Mouse (Mus musculus): ENCODE measurements around the gene Phf23.

- TF ChIP-seq CTCF (IDR thresholded peaks at IDR 0.05; ENCODE audit: low read depth, low read length) (no peak), POLR2A (IDR thresholded peaks at IDR 0.05; ENCODE audit: insufficient read depth, low read length) (no peak), EP300 (IDR thresholded peaks at IDR 0.05; ENCODE audit: insufficient read depth, low read depth, low read length) (no peak)
Measured at GRCm38 (mm10) chr11:69976271-69976670, 19.3 kb upstream of the Phf23 start.
